Mouse (Mus musculus) cerebellum, postnatal 14 days (tissue): Measurements from ENCODE around the gene Cd47.
A peak's percentile ranks its signal among the peaks of the same experiment; 100 is the strongest.

Experiments used
- DNase-seq, 2 experiments: peaks; one replicate each; pipeline ENCODE4 v3.0.0; 2021; ENCODE audit warnings: mixed read lengths in 2 of 2

Cd47 gene

GRCm38 (mm10) chr16:49951925-49952523 is 151.7 kb downstream of the Cd47 start:
- peak in 1 of 2 experiments; percentile 23 for DNase-seq

- no peak for DNase-seq
Measured at GRCm38 (mm10) chr16:49953817-49954216, 153.5 kb downstream of the Cd47 start.

GRCm38 (mm10) chr16:49954909-49955308 is 154.6 kb downstream of the Cd47 start:
- DNase-seq: no peak

GRCm38 (mm10) chr16:49955325-49955724 is 155.0 kb downstream of the Cd47 start:
- no peak for DNase-seq

GRCm38 (mm10) chr16:49955952-49956351 is 155.6 kb downstream of the Cd47 start:
- DNase-seq: no peak

- DNase-seq: no peak
Measured at GRCm38 (mm10) chr16:49956531-49957302, 156.4 kb downstream of the Cd47 start.

GRCm38 (mm10) chr16:49958900-49959436 is 158.6 kb downstream of the Cd47 start:
- no peak for DNase-seq

GRCm38 (mm10) chr16:49962305-49962704 is 162.0 kb downstream of the Cd47 start:
- no peak for DNase-seq

- no peak for DNase-seq
Measured at GRCm38 (mm10) chr16:49964321-49964986, 164.1 kb downstream of the Cd47 start.
